Mouse (Mus musculus) stomach, postnatal 0 days (tissue): Measurements from ENCODE around the gene Sem1. TPM values are rescaled to one million over a fixed set of nuclear protein-coding genes. Genes with fewer than 3 reads are reported as not detected.
"Not testable (repeated sequence)": the region's sequence is repeated elsewhere in the genome, so short reads cannot be mapped to it uniquely, and the experiment has no call there.

Source experiments
- ATAC-seq: fragments of 200-750 bp; cut with Nextera tagmentation; 2 replicates; pipeline ENCODE4 v1.8.0; 2017; ENCODE audit not compliant: low FRiP score, low TSS enrichment
- DNase-seq: peaks from one replicate; pipeline ENCODE4 v3.0.0-alpha.2; 2016; ENCODE audit warnings: low spot score
- H3K27ac ChIP-seq: fragments of 300-500 bp; sonication (generic); replicated peaks from 2 replicates; pipeline ENCODE4 v1.5.1; 2014; ENCODE audit warnings: mild to moderate bottlenecking, control low read depth
- H3K27me3 ChIP-seq: fragments of 300-500 bp; sonication (generic); 2 replicates; pipeline ENCODE4 v1.6.1; 2014; ENCODE audit warnings: low read length; ENCODE audit not compliant: control insufficient read depth, insufficient read depth
- H3K36me3 ChIP-seq: fragments of 300-500 bp; sonication (generic); 2 replicates; pipeline ENCODE4 v1.6.1; 2014; ENCODE audit warnings: low read length, mixed read lengths; ENCODE audit not compliant: control insufficient read depth, insufficient read depth
- H3K4me1 ChIP-seq: fragments of 300-500 bp; sonication (generic); replicated peaks from 2 replicates; pipeline ENCODE4 v1.6.1; 2014; ENCODE audit warnings: antibody characterized with exemption; ENCODE audit not compliant: control insufficient read depth, insufficient read depth
- H3K4me2 ChIP-seq: fragments of 300-500 bp; sonication (generic); replicated peaks from 2 replicates; pipeline ENCODE4 v1.6.1; 2014; ENCODE audit warnings: low read depth, mild to moderate bottlenecking, control low read depth, moderate library complexity
- H3K4me3 ChIP-seq: fragments of 300-500 bp; sonication (generic); 2 replicates; pipeline ENCODE4 v1.5.1; 2014; ENCODE audit warnings: low read depth, low read length, control low read depth
- H3K9ac ChIP-seq: fragments of 300-500 bp; sonication (generic); 2 replicates; pipeline ENCODE4 v1.6.1; 2014; ENCODE audit warnings: mild to moderate bottlenecking, low read length, control low read depth, mixed read lengths
- H3K9me3 ChIP-seq: fragments of 300-500 bp; sonication (generic); 2 replicates; pipeline ENCODE4 v1.6.1; 2016; ENCODE audit warnings: low read length; ENCODE audit not compliant: control insufficient read depth
- CTCF ChIP-seq: IDR thresholded peaks from 2 replicates; pipeline ENCODE4 v1.5.1; 2016; ENCODE audit warnings: antibody characterized with exemption, low read depth, mild to moderate bottlenecking, moderate library complexity
- EP300 ChIP-seq: optimal IDR thresholded peaks from 2 replicates; pipeline ENCODE3; 2016; ENCODE audit warnings: antibody characterized with exemption
- WGBS: fragments of 180-500 bp; shearing (Covaris S2); extraction: QIAGEN DNeasy Blood & Tissue Kit; methylation state at CpG from one replicate; pipeline ENCODE4 v1.1.7; 2014; 5-methylcytosine and 5-hydroxymethylcytosine counted together
- polyA plus RNA-seq: library from polyadenylated mRNA; unstranded; fragments of >200 nt; fragmentation: Nextera tagmentation; extraction: Ambion mirVana; gene quantifications from 2 replicates; pipeline ENCODE4 v1.2.1, GENCODE M21; 2015

The Sem1 gene
- polyA plus RNA-seq, 1 experiment from 2014 or later, result 250 TPM

DNA sequence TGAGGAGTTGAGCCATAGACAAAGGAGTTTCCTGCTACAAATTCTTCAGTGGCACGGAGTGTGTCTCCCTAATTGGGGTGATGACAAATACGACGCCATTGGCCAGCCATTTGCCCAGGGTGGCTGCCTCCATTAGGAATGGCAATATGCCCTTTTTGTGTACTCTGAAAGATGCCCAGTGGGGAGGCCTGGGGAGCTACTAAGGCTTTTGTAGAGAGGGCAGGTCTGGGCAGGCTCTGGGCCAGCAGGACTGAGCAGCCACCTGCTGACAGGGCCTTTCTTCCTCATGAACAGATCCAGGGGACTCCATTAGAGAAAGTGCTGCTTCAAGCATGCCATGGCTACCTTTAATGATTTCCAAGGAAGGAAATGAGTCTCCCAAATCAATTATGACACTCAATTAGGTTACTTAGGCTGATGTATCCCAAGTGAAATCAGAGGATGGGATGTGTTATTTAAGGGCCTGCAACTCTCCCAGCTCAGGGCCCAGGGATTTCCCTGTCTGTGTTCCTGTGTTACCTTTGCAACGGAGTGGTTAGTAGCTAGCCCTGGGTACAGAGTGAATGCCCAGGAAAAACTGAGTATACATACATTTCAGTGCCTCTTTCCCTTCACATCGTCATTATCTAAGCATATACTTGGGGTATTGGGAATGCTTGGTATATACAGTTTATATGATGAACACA is 41.5 kb downstream of the Sem1 start:
- TF ChIP-seq CTCF (no peak), EP300 (no peak)
- no peak overlapping the region for H3K4me2 ChIP-seq
- no peak overlapping the region for H3K9ac ChIP-seq
- DNase-seq (no peak), ATAC-seq (no peak)
- no peak overlapping the region for H3K4me3 ChIP-seq
- WGBS, result 62% methylated on average over 5 of the region's 5 CpGs
- no peaks in the 10 kb centered on the region for H3K36me3 ChIP-seq
- no peaks in the 10 kb centered on the region for H3K4me1 ChIP-seq
- no peaks in the 10 kb centered on the region for H3K27me3 ChIP-seq
- H3K9me3 ChIP-seq, result no peaks in the 10 kb centered on the region
- H3K27ac ChIP-seq, result no peak overlapping the region

DNA sequence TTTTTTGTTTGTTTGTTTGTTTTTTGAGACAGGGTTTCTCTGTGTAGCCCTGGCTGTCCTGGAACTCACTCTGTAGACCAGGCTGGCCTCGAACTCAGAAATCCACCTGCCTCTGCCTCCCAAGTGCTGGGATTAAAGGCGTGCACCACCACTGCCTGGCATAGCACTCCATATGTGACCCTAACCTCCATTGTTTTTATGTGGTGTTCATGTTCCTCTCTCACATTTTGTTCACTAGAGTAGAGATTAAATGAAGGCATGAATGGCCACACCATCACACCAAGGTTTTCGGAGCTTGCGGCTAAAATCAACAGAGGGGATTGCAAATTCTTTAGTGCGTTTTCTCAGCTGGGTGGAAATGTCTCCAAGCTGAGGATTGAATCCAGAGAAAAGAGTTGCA is 42.1 kb downstream of the Sem1 start:
- not testable (repeated sequence) for H3K4me1 ChIP-seq, H3K27me3 ChIP-seq, H3K9ac ChIP-seq, ATAC-seq, H3K4me2 ChIP-seq, H3K27ac ChIP-seq, H3K36me3 ChIP-seq, H3K9me3 ChIP-seq, H3K4me3 ChIP-seq, DNase-seq
- WGBS, result 95% methylated on average over 5 of the region's 5 CpGs
